Mouse (Mus musculus) cerebellum, adult 2 months (tissue): ENCODE measurements around the gene Bach2.

Experiments used
- CTCF ChIP-seq: fragments of 200-500 bp; IDR thresholded peaks from 2 replicates; pipeline ENCODE4 v1.5.1; 2011; ENCODE audit warnings: low read depth, mild to moderate bottlenecking, control low read depth, low read length, moderate library complexity, borderline replicate concordance; ENCODE audit not compliant: insufficient read depth
- POLR2A ChIP-seq: fragments of 200-500 bp; IDR thresholded peaks from 2 replicates; pipeline ENCODE4 v1.6.1; 2011; ENCODE audit warnings: low read length, control low read depth, borderline replicate concordance; ENCODE audit not compliant: insufficient read depth

GRCm38 (mm10) chr4:32291406-32291805, 52.8 kb downstream of the Bach2 start:
- TF ChIP-seq CTCF (no peak), POLR2A (no peak)
